Mouse (Mus musculus): Measurements from ENCODE around the gene Ctnna3.

Ctnna3 gene

DNA sequence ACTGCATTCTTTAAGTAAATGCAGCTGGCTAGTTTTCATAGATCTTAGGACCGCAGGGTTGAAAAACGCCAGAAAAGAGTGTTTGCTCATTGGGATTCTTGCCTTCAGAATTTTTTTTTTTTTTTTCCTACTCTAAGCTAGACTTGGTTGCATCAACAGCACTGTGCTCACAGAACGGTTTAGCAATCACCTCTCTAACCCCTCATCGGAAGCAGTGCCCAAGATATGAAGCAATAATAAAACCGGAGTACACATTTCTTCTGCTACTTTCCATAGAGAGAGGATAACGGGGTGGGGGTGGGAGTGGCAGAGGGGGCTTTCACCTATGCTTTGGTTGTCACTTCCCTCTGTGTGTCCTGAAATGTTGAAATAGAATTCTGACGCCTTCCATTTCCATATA lies 14.0 kb upstream of the Ctnna3 start:
- Histone ChIP-seq H3K36me3 (ENCODE audit: control insufficient read depth, insufficient read depth, low read length, poor library complexity, severe bottlenecking) (no peaks in the 10 kb centered on the region), H3K27me3 (ENCODE audit: control insufficient read depth, insufficient read depth, low read length, poor library complexity, severe bottlenecking) (no peaks in the 10 kb centered on the region)
- no peak for DNase-seq (ENCODE audit: low read depth, low spot score)

DNA sequence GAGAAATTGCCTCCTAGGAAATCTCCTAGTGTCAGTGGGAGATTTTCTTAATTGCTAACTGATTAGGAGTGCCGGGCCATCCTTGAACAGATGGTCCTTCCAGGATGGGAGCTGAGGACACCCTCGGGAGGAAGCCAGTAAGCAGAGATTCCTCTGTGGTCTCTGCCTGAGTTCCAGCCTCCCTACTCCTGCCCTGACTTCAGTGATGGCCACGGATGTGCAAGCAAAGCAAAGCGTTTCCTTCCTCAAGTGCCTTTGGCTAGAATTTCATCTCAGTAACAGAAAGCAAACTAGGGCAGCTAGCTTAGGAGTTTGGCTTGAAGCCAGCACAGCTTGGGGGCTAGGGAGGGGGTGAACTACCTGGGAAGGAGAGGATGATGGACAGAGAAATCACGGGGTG lies 12.8 kb upstream of the Ctnna3 start:
- H3K27me3 ChIP-seq (ENCODE audit: control insufficient read depth, insufficient read depth, low read length, poor library complexity, severe bottlenecking): no peaks in the 10 kb centered on the region
- H3K36me3 ChIP-seq (ENCODE audit: control insufficient read depth, insufficient read depth, low read length, poor library complexity, severe bottlenecking): no peaks in the 10 kb centered on the region
- no peak for DNase-seq (ENCODE audit: low read depth, low spot score)

DNA sequence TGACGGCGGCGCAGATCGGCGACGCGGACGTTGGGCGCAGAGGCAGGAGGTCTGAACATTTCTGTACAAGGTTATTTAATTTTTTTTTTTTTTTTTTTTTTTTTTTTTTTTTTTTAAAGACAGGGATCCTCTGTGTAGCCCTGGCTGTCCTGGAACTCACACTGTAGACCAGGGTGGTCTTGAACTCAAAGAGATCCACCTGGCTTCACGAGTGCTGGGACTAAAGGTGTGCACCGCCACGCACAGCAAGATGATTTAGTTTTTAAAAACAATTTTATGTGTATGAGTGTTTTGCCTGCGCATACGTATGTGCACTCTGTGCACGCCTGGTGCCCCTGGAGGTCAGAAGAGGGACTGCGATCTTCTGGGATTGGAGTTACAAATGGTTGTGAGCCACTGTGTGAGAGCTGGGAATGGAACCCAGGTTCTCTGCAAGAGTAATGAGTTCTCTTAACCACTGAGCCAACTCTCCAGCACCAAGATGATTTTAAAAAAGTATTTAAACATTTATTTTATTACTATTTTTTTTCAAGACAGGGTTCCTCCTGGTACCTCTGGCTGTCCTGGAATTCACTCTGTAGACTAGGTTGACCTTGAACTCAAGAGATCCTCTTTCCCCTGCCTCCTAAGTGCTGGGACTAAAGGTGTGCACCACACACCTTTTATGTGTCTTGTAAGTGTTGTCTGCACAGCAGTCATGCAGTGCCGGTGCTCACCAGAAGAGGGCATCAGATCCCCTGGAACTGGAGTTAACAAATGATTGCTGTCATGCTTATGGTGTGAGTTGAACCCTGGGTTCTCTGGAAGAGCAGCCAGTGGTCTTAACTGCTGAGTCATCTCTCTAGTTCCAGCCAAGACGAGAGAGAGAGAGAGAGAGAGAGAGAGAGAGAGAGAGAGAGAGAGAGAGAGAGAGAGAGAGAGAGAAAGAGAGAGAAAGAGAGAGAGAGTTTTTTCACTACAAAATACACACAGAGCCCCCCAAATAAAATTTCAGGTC lies 7.9 kb upstream of the Ctnna3 start, which contains the start of gene Gm7075:
Gm7075 (minus strand) TSS at position 51 of the 997 bp plus-strand sequence.
- H3K27me3 ChIP-seq (ENCODE audit: control insufficient read depth, insufficient read depth, low read length, poor library complexity, severe bottlenecking): no peaks in the 10 kb centered on the region
- no peaks in the 10 kb centered on the region for H3K36me3 ChIP-seq (ENCODE audit: control insufficient read depth, insufficient read depth, low read length, poor library complexity, severe bottlenecking)
- DNase-seq (ENCODE audit: low read depth, low spot score): peak; percentile 69

DNA sequence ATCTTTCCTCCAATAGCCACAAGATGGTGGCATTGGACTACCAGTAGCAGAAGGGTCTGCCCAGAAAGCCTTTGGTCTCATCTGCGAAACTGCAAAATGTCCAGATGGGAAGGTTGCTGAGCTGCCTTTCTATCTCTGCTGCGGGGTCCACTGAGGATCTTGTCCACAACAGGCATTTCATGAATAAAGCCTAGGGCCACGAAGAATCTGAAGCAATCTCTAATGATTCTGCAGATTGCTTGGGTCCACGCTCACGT lies 7.2 kb upstream of the Ctnna3 start:
- H3K36me3 ChIP-seq (ENCODE audit: control insufficient read depth, insufficient read depth, low read length, poor library complexity, severe bottlenecking): no peaks in the 10 kb centered on the region
- no peaks in the 10 kb centered on the region for H3K27me3 ChIP-seq (ENCODE audit: control insufficient read depth, insufficient read depth, low read length, poor library complexity, severe bottlenecking)
- no peak for DNase-seq (ENCODE audit: low read depth, low spot score)

DNA sequence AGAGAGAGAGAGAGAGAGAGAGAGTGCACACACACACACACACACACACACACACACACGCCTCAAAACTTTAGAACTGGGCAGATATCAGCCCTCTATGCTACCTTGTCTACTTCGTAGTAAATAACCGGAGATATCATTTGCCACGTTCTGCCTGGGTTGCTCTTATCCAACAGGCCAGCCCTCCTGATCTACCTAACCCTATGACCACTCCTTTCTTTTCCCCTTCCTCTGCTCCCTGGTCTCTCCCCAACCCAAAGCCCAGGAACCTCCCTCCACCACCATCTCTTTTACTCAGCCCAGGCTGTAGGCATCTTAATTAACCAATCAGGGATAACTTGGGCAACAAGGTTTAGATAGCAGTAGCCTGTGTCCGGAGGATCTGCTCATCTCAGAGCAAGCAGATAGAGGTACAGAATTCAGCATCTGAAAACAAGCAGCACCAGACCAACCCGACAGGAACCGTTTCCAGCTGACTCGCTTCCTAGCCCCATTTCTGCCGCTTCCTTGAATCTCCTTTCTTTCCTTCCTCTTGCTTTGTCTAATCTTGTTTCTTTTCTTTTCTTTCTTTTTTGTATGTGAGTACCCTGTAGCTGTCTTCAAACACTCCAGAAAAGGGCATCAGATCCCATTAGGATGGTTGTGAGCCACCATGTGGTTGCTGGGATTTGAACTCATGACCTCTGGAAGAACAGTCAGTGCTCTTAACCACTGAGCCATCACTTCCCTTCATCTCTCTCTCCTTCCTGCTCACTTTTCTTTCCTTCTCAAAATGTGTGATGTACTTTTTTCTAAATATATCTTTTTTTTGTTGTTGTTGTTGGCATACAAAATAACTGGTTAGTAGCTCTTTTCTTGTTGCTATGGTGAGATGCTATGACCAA lies 6.1 kb upstream of the Ctnna3 start:
- Histone ChIP-seq H3K27me3 (ENCODE audit: control insufficient read depth, insufficient read depth, low read length, poor library complexity, severe bottlenecking) (no peaks in the 10 kb centered on the region), H3K36me3 (ENCODE audit: control insufficient read depth, insufficient read depth, low read length, poor library complexity, severe bottlenecking) (no peaks in the 10 kb centered on the region)
- DNase-seq (ENCODE audit: low read depth, low spot score): no peak

DNA sequence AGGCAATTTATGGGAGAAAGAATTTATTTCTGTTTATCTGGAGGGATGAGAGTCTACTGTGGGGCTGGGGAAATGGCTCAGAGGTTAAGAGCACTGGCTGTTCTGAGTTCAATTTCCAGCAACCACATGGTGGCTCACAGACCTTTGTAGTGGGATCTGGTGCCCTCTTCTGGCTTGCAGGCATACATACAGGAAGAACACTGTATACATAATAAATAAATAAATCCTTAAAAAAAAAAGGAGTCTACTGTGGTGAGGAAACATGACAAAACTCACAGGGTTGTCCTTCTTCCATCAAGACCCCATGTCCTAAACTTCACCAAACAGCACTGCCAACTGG lies 5.5 kb upstream of the Ctnna3 start:
- H3K27me3 ChIP-seq (ENCODE audit: control insufficient read depth, insufficient read depth, low read length, poor library complexity, severe bottlenecking): no peaks in the 10 kb centered on the region
- peak; percentile 78 for DNase-seq (ENCODE audit: low read depth, low spot score)
- no peaks in the 10 kb centered on the region for H3K36me3 ChIP-seq (ENCODE audit: control insufficient read depth, insufficient read depth, low read length, poor library complexity, severe bottlenecking)

DNA sequence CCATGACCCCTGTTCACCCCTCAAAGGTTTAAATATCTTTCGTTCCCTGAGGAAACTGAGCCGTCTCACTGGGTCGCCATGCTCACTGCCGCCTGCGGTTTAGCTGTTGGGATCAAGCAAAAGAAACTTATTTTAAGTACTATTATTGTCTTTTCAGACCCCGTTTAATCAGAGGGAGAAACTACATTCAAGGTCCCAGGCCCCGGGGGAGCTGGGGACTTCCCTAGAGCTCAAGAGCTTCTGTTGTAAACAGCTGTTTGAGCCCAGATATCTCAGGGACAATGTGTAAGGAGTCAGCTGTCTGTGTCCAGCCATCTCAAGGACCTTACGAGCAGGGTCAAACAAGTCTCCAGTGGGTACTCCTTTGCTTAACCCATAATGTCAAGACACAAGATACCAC lies 2.8 kb upstream of the Ctnna3 start:
- Histone ChIP-seq H3K27me3 (ENCODE audit: control insufficient read depth, insufficient read depth, low read length, poor library complexity, severe bottlenecking) (no peaks in the 10 kb centered on the region), H3K36me3 (ENCODE audit: control insufficient read depth, insufficient read depth, low read length, poor library complexity, severe bottlenecking) (no peaks in the 10 kb centered on the region)
- no peak for DNase-seq (ENCODE audit: low read depth, low spot score)

DNA sequence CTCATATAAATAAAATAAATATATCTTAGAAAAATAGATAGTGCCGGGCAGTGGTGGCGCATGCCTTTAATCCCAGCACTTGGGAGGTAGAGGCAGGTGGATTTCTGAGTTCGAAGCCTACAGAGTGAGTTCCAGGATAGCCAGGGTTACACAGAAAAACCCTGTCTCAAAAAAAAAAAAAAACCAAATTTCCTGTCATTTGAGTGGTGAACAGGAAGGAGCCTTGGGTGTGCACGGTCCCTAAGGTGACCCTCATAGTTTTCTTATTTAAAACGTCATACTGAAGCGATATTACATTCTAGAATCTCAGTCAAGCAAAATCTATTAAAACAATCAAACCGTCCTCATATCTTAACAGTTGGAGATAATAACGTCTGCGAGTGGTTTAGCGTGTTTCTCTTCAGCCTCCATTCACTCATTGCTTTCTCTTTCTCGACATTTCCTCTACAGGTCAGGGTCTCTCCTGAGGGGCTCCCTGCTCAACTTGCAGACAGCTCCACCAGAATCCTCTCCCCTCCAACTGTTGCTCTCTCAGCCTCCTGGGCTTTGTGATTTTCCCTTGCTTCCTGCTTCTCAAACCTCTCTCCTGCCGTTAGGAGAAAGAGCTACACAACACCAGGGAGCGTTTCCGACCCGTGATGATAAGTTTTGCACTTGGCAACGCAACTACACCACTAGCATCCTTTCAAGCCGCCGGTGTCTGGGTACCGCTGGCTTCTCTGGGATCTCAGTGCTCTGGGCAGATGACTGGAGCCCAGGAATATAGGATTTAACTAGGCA lies 1.5 kb upstream of the Ctnna3 start:
- DNase-seq (ENCODE audit: low read depth, low spot score): peak; percentile 48
- Histone ChIP-seq H3K36me3 (ENCODE audit: control insufficient read depth, insufficient read depth, low read length, poor library complexity, severe bottlenecking) (no peaks in the 10 kb centered on the region), H3K27me3 (ENCODE audit: control insufficient read depth, insufficient read depth, low read length, poor library complexity, severe bottlenecking) (no peaks in the 10 kb centered on the region)

DNA sequence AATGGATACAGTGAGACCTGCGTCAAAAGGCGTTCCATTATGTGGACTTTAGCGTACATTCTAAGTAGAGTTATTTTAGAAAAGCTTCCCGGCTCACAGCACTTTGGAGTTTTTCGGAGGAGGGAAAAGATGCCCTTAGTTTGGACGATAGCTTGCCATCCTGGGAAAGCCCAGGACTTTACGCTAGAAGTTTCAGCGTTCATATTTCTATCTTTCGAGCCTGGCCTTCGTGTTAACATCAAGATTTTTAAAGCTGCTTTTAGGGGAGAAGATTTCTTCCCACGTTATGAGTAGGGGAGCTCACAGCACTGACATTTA lies 916 bp upstream of the Ctnna3 start:
- Histone ChIP-seq H3K27me3 (ENCODE audit: control insufficient read depth, insufficient read depth, low read length, poor library complexity, severe bottlenecking) (no peaks in the 10 kb centered on the region), H3K36me3 (ENCODE audit: control insufficient read depth, insufficient read depth, low read length, poor library complexity, severe bottlenecking) (no peaks in the 10 kb centered on the region)
- no peak for DNase-seq (ENCODE audit: low read depth, low spot score)

DNA sequence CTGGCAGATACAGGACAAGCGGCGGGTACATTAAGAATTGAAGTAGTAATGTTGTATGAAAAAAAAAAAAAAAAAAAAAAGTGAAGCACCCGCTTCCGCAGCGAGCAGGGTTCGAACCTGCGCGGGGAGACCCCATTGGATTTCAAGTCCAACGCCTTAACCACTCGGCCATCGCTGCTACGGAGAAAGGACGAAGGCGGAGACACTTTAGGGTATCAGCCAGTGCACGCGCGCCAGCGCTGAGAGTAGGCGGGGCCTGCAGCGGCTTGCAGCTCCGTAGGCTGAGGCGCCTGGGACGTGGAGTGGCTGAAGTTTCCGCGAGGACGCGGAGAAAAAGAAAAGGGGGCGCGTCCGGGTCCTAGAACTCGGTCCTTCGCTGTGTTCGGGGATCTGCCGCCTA lies 518 bp upstream of the Ctnna3 start:
- no peaks in the 10 kb centered on the region for H3K27me3 ChIP-seq (ENCODE audit: control insufficient read depth, insufficient read depth, low read length, poor library complexity, severe bottlenecking)
- DNase-seq (ENCODE audit: low read depth, low spot score): peak; percentile 100
- H3K36me3 ChIP-seq (ENCODE audit: control insufficient read depth, insufficient read depth, low read length, poor library complexity, severe bottlenecking): no peaks in the 10 kb centered on the region

DNA sequence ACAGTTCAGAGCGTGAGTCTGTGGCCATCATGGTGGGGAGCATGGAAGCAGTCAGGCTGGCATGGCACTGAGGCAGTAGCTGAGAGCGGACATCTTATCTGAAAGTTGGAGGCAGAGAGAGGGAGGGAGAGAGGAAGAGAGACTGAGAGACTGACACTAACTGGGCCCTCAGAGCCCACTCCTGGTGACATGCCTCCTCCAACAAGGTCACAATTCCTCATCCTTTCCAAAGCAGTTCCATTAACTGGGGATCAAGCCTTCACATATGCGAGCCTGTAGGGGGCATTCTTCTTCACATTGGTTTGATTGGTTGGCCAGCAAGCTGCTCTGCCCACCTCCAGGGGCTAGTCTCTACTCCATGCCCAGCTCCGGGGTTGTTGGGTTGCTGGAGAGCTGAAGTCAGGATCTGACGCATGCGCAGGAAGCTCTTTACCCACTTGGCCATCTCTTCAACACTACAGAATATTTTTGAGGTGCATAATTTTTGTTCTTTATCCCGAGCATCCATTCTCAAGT lies 1.4 kb downstream of the Ctnna3 start:
- H3K27me3 ChIP-seq (ENCODE audit: control insufficient read depth, insufficient read depth, low read length, poor library complexity, severe bottlenecking): no peaks in the 10 kb centered on the region
- no peak for DNase-seq (ENCODE audit: low read depth, low spot score)
- H3K36me3 ChIP-seq (ENCODE audit: control insufficient read depth, insufficient read depth, low read length, poor library complexity, severe bottlenecking): no peaks in the 10 kb centered on the region

DNA sequence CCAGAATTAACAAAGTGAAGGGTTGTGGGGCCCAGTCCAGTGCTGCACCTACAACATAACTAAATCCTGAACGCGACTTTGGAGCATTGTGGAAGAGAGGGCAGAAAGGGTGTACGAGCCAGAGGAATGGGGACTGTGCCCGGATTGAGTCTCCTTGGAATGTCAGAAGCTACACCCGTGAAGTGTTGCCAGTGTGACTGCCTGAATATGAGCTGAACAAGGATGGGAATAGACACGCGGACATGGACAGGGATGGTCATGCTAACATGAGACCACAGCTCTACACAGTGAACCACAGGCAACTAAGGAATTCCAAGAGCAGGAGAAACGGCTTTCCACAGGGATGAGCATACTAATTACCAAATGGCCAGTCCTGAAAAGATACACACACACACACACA lies 2.2 kb downstream of the Ctnna3 start:
- no peak for DNase-seq (ENCODE audit: low read depth, low spot score)
- H3K36me3 ChIP-seq (ENCODE audit: control insufficient read depth, insufficient read depth, low read length, poor library complexity, severe bottlenecking): no peaks in the 10 kb centered on the region

DNA sequence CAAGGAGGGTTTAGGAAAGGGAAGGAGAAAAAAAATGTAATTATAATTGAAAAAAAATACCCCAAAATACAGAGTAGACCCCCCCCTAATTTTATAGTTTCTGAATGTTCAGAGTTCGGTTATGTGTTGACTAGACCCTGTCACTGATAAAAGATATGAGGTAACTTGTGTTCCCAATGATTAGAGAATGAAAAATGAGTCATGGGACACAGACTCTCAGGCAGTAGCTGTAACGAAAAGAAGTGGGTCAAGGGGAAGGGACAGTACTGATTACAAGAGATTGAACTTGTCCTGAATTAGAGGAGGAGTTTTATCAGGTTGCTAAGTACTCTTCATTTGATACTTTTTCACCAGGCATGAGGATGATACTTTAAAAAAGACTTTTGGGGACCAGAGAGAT lies 3.0 kb downstream of the Ctnna3 start:
- DNase-seq (ENCODE audit: low read depth, low spot score): no peak
- Histone ChIP-seq H3K36me3 (ENCODE audit: control insufficient read depth, insufficient read depth, low read length, poor library complexity, severe bottlenecking) (no peaks in the 10 kb centered on the region), H3K27me3 (ENCODE audit: control insufficient read depth, insufficient read depth, low read length, poor library complexity, severe bottlenecking) (no peaks in the 10 kb centered on the region)

More for the DNA sequence above, 2.2 kb downstream of the Ctnna3 start:
- no peaks in the 10 kb centered on the region for H3K27me3 ChIP-seq (ENCODE audit: control insufficient read depth, insufficient read depth, low read length, poor library complexity, severe bottlenecking)

DNA sequence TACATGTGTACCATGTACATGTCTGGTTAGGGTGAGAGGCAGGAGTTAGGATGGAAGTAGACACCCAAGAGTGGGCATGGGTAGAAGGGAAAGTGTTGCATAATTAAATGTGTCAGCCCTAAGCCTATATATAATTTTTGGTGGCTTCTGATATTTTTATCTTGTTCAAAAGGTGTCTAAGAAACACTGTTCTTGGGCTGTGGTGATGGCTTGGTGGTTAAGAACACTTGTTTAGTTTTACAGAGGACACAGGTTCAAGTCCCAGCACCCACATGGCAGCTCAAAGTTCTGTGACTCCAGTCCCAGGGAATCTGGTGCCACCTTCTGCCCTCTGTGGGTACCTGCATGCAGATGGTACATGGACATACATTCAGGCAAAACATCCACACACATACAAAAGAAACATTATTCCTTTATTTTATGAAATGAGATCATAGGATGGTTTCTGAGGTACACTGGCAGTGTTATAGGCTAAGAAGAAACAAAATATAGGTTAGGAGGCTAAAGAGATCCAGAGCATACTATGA lies 8.9 kb downstream of the Ctnna3 start:
- H3K36me3 ChIP-seq (ENCODE audit: control insufficient read depth, insufficient read depth, low read length, poor library complexity, severe bottlenecking): no peaks in the 10 kb centered on the region
- no peaks in the 10 kb centered on the region for H3K27me3 ChIP-seq (ENCODE audit: control insufficient read depth, insufficient read depth, low read length, poor library complexity, severe bottlenecking)
- DNase-seq (ENCODE audit: low read depth, low spot score): no peak
